Mouse (Mus musculus) left cerebral cortex, postnatal 4 days (tissue): ENCODE results near the gene Sema3e. TPM values are rescaled to one million over a fixed set of nuclear protein-coding genes. Genes with fewer than 3 reads are reported as not detected.

ENCODE experiments used
- DNase-seq: peaks from one replicate; pipeline ENCODE4 v3.0.0-alpha.2; 2022
- intact Hi-C: fragments of 180-260 bp; cut with DNase I; formaldehyde crosslinking; loops from one replicate; pipeline ENCODE4 v1.15.1; 2025
- total RNA-seq, 2 experiments: library from RNA; stranded (reverse); gene quantifications; 2 replicates each; pipeline ENCODE4 v1.2.3; 2021

Gene Sema3e
- total RNA-seq, 2 experiments from 2014 or later = 7.0 to 7.4 TPM

- intact Hi-C loops = no loop called here
Observed at GRCm38 (mm10) chr5:14062918-14063481, 37.9 kb downstream of the Sema3e start.

GRCm38 (mm10) chr5:14073152-14073551, 48.1 kb downstream of the Sema3e start:
- DNase-seq = peak; percentile 16
- intact Hi-C loops = no loop called here

More at GRCm38 (mm10) chr5:14062918-14063481, 37.9 kb downstream of the Sema3e start:
- DNase-seq = no peak

- DNase-seq = no peak
- intact Hi-C loops = no loop called here
Observed at GRCm38 (mm10) chr5:14088100-14088499, 63.0 kb downstream of the Sema3e start.

- intact Hi-C loops = no loop called here
- no peak for DNase-seq
Observed at GRCm38 (mm10) chr5:14089875-14090608, 65.0 kb downstream of the Sema3e start.

- intact Hi-C loops = no loop called here
- DNase-seq = no peak
Observed at GRCm38 (mm10) chr5:14090609-14090969, 65.5 kb downstream of the Sema3e start.

- DNase-seq = no peak
- intact Hi-C loops = no loop called here
Observed at GRCm38 (mm10) chr5:14092262-14092776, 67.2 kb downstream of the Sema3e start.

- intact Hi-C loops = no loop called here
- no peak for DNase-seq
Observed at GRCm38 (mm10) chr5:14096196-14096595, 71.1 kb downstream of the Sema3e start.

- no peak for DNase-seq
Observed at GRCm38 (mm10) chr5:14098677-14099076, 73.6 kb downstream of the Sema3e start.

GRCm38 (mm10) chr5:14107365-14107764, 82.3 kb downstream of the Sema3e start:
- intact Hi-C loops = no loop called here
- DNase-seq = no peak

More at GRCm38 (mm10) chr5:14098677-14099076, 73.6 kb downstream of the Sema3e start:
- intact Hi-C loops = no loop called here

- intact Hi-C loops = no loop called here
- DNase-seq = no peak
Observed at GRCm38 (mm10) chr5:14109001-14109400, 83.9 kb downstream of the Sema3e start.

GRCm38 (mm10) chr5:14111401-14111800, 86.3 kb downstream of the Sema3e start:
- intact Hi-C loops = no loop called here
- DNase-seq = no peak

- no peak for DNase-seq
- intact Hi-C loops = no loop called here
Observed at GRCm38 (mm10) chr5:14121902-14122301, 96.8 kb downstream of the Sema3e start.

GRCm38 (mm10) chr5:14126591-14126990, 101.5 kb downstream of the Sema3e start:
- no peak for DNase-seq
- intact Hi-C loops = no loop called here

- intact Hi-C loops = no loop called here
- no peak for DNase-seq
Observed at GRCm38 (mm10) chr5:14135929-14136328, 110.9 kb downstream of the Sema3e start.

GRCm38 (mm10) chr5:14138725-14139124, 113.6 kb downstream of the Sema3e start:
- intact Hi-C loops = no loop called here
- DNase-seq = no peak

- intact Hi-C loops = no loop called here
- no peak for DNase-seq
Observed at GRCm38 (mm10) chr5:14162579-14162978, 137.5 kb downstream of the Sema3e start.

GRCm38 (mm10) chr5:14163280-14163679, 138.2 kb downstream of the Sema3e start:
- intact Hi-C loops = no loop called here
- DNase-seq = no peak

- no peak for DNase-seq
- intact Hi-C loops = no loop called here
Observed at GRCm38 (mm10) chr5:14167776-14168175, 142.7 kb downstream of the Sema3e start.

- no peak for DNase-seq
- intact Hi-C loops = no loop called here
Observed at GRCm38 (mm10) chr5:14173355-14174183, 148.5 kb downstream of the Sema3e start.

GRCm38 (mm10) chr5:14180571-14180970, 155.5 kb downstream of the Sema3e start:
- intact Hi-C loops = no loop called here
- no peak for DNase-seq

- DNase-seq = no peak
- intact Hi-C loops = no loop called here
Observed at GRCm38 (mm10) chr5:14182156-14182555, 157.1 kb downstream of the Sema3e start.
